Mouse (Mus musculus) liver, embryonic 18 days (tissue): ENCODE data around the gene Gsto2. TPM values are rescaled to one million over a fixed set of nuclear protein-coding genes. Genes with fewer than 3 reads are reported as not detected.

Source experiments
- polyA plus RNA-seq: library from polyadenylated mRNA; depleted of rRNA; stranded (reverse); fragments of >200 nt; gene quantifications from 2 replicates; pipeline ENCODE4 v1.2.3, GENCODE M21; 2012; rRNA removed

The Gsto2 gene
- 0.17 and 0.30 TPM in 2 replicates for polyA plus RNA-seq

GRCm38 (mm10) chr19:47865353-47865947 is at the start of gene Gsto2:
Gene Gsto2, plus strand, starts transcription at chr19:47865534.

GRCm38 (mm10) chr19:47854796-47855783 is 10.2 kb upstream of the Gsto2 start, which contains the start of gene Gsto1:
Gene Gsto1, plus strand, starts transcription at chr19:47854970.

GRCm38 (mm10) chr19:47919126-47919965 is 54.0 kb downstream of the Gsto2 start, which contains the start of the genes Cfap43 and Itprip:
Gene Cfap43, minus strand, starts transcription at chr19:47919287.
Gene Itprip, minus strand, starts transcription at chr19:47919299.

Other genes starting within 250 kb of the Gsto2 start
- 0.11 and 0.13 TPM in 2 replicates for gene Col17a1, start 173.4 kb upstream of the Gsto2 start, polyA plus RNA-seq
- gene Sfr1, start 133.9 kb upstream of the Gsto2 start, polyA plus RNA-seq = 28.4 and 30.6 TPM in 2 replicates
- 67.3 and 92.3 TPM in 2 replicates for gene Gsto1, start 10.6 kb upstream of the Gsto2 start, polyA plus RNA-seq
- 0.02 and 0.03 TPM in 2 replicates for gene Cfap43, start 53.8 kb downstream of the Gsto2 start, polyA plus RNA-seq
- 2.9 and 3.3 TPM in 2 replicates for gene Itprip, start 53.8 kb downstream of the Gsto2 start, polyA plus RNA-seq
- gene Cfap58, start 72.1 kb downstream of the Gsto2 start, polyA plus RNA-seq = not detected in 2 replicates